Mouse (Mus musculus): ENCODE results near the gene Upk3a. TPM values are rescaled to one million over a fixed set of nuclear protein-coding genes. Genes with fewer than 3 reads are reported as not detected.

The Upk3a gene
- polyA plus RNA-seq (2015; fragmentation: Nextera tagmentation; extraction: Ambion mirVana), result 0.44 and 0.84 TPM in 2 replicates

GRCm38 (mm10) chr15:85016951-85017664 is at the start of gene Upk3a:
Gene Upk3a, plus strand, starts transcription at chr15:85017141.

GRCm38 (mm10) chr15:84987874-84988825 is 28.8 kb upstream of the Upk3a start, which contains the start of gene 5031439G07Rik:
Gene 5031439G07Rik, minus strand, starts transcription at chr15:84988551.

GRCm38 (mm10) chr15:85028648-85029047 is 11.7 kb downstream of the Upk3a start, which contains the start of gene Fam118a:
Gene Fam118a, plus strand, starts transcription at chr15:85028948.

Other genes starting within 250 kb of the Upk3a start
- 0.17 and 0.33 TPM in 2 replicates for gene Phf21b, start 161.1 kb upstream of the Upk3a start, polyA plus RNA-seq (2015; fragmentation: Nextera tagmentation; extraction: Ambion mirVana)
- gene Gm29666, start 97.1 kb upstream of the Upk3a start, polyA plus RNA-seq (2015; fragmentation: Nextera tagmentation; extraction: Ambion mirVana), result 0.24 and 0.30 TPM in 2 replicates
- 12.5 and 19.0 TPM in 2 replicates for gene Nup50, start 93.7 kb upstream of the Upk3a start, polyA plus RNA-seq (2015; fragmentation: Nextera tagmentation; extraction: Ambion mirVana)
- 15.0 and 17.2 TPM in 2 replicates for gene 5031439G07Rik, start 28.6 kb upstream of the Upk3a start, polyA plus RNA-seq (2015; fragmentation: Nextera tagmentation; extraction: Ambion mirVana)
- gene Fam118a, start 11.8 kb downstream of the Upk3a start, polyA plus RNA-seq (2015; fragmentation: Nextera tagmentation; extraction: Ambion mirVana), result 13.8 and 14.0 TPM in 2 replicates
- 0.06 and 0.08 TPM in 2 replicates for gene Smc1b, start 114.8 kb downstream of the Upk3a start, polyA plus RNA-seq (2015; fragmentation: Nextera tagmentation; extraction: Ambion mirVana)
- gene Ribc2, start 114.9 kb downstream of the Upk3a start, polyA plus RNA-seq (2015; fragmentation: Nextera tagmentation; extraction: Ambion mirVana), result 0.10 and 0.20 TPM in 2 replicates
- gene Fbln1, start 188.8 kb downstream of the Upk3a start, polyA plus RNA-seq (2015; fragmentation: Nextera tagmentation; extraction: Ambion mirVana), result 53.3 and 60.5 TPM in 2 replicates

Measured in adrenal gland, postnatal 0 days (tissue).